Mouse (Mus musculus): ENCODE data around the gene Rtl8c. TPM values are rescaled to one million over a fixed set of nuclear protein-coding genes. Genes with fewer than 3 reads are reported as not detected.
"Not testable (repeated sequence)": the region's sequence is repeated elsewhere in the genome, so short reads cannot be mapped to it uniquely, and the experiment has no call there.

Gene Rtl8c
- polyA plus RNA-seq, 1 experiment from 2014 or later, result 2.6 TPM

- not testable (repeated sequence) for H3K27me3 ChIP-seq (ENCODE audit: control insufficient read depth, insufficient read depth, low read depth, low read length); H3K4me1 ChIP-seq (ENCODE audit: control insufficient read depth, low read depth, low read length); H3K27ac ChIP-seq (ENCODE audit: low read length); H3K36me3 ChIP-seq (ENCODE audit: control insufficient read depth, insufficient read depth); H3K9ac ChIP-seq (ENCODE audit: low read depth, low read length); H3K9me3 ChIP-seq (replicated peaks; ENCODE audit: control insufficient read depth, low read length); ATAC-seq (ENCODE audit: low read depth); H3K4me2 ChIP-seq (ENCODE audit: low read depth, low read length); H3K4me3 ChIP-seq (ENCODE audit: low read depth, low read length)
Observed at GRCm38 (mm10) chrX:53611395-53611794, 3.6 kb downstream of the Rtl8c start.

- H3K9me3 ChIP-seq (replicated peaks; ENCODE audit: control insufficient read depth, low read length); ATAC-seq (ENCODE audit: low read depth); H3K4me1 ChIP-seq (ENCODE audit: control insufficient read depth, low read depth, low read length); H3K4me3 ChIP-seq (ENCODE audit: low read depth, low read length); H3K4me2 ChIP-seq (ENCODE audit: low read depth, low read length); H3K27ac ChIP-seq (ENCODE audit: low read length); H3K36me3 ChIP-seq (ENCODE audit: control insufficient read depth, insufficient read depth); H3K9ac ChIP-seq (ENCODE audit: low read depth, low read length); H3K27me3 ChIP-seq (ENCODE audit: control insufficient read depth, insufficient read depth, low read depth, low read length): not testable (repeated sequence)
- WGBS (ENCODE audit: insufficient replicate concordance), result 28% methylated on average over 3 of the region's 3 CpGs
Observed at GRCm38 (mm10) chrX:53638107-53638506, 30.3 kb downstream of the Rtl8c start.

- H3K9ac ChIP-seq (ENCODE audit: low read depth, low read length); H3K27ac ChIP-seq (ENCODE audit: low read length); H3K9me3 ChIP-seq (replicated peaks; ENCODE audit: control insufficient read depth, low read length); H3K4me1 ChIP-seq (ENCODE audit: control insufficient read depth, low read depth, low read length); H3K36me3 ChIP-seq (ENCODE audit: control insufficient read depth, insufficient read depth); H3K4me2 ChIP-seq (ENCODE audit: low read depth, low read length); H3K27me3 ChIP-seq (ENCODE audit: control insufficient read depth, insufficient read depth, low read depth, low read length); H3K4me3 ChIP-seq (ENCODE audit: low read depth, low read length); ATAC-seq (ENCODE audit: low read depth): not testable (repeated sequence)
- WGBS (ENCODE audit: insufficient replicate concordance), result 50% methylated on average over 2 of the region's 4 CpGs
Observed at GRCm38 (mm10) chrX:53642604-53642979, 34.8 kb downstream of the Rtl8c start.

- 18% methylated on average over 9 of the region's 50 CpGs for WGBS (ENCODE audit: insufficient replicate concordance)
- peak within 1 kb of the TSS; percentile 38 for H3K4me3 ChIP-seq (ENCODE audit: low read depth, low read length)
- H3K27me3 ChIP-seq (ENCODE audit: control insufficient read depth, insufficient read depth, low read depth, low read length); H3K9me3 ChIP-seq (replicated peaks; ENCODE audit: control insufficient read depth, low read length); H3K36me3 ChIP-seq (ENCODE audit: control insufficient read depth, insufficient read depth); H3K27ac ChIP-seq (ENCODE audit: low read length); H3K9ac ChIP-seq (ENCODE audit: low read depth, low read length); H3K4me1 ChIP-seq (ENCODE audit: control insufficient read depth, low read depth, low read length): not testable (repeated sequence)
- H3K4me2 ChIP-seq (ENCODE audit: low read depth, low read length), result peak within 1 kb of the TSS; percentile 37
- peak; percentile 70 for ATAC-seq (ENCODE audit: low read depth)
Observed at GRCm38 (mm10) chrX:53642980-53643961, 35.4 kb downstream of the Rtl8c start, which contains the start of gene Rtl8a. Rtl8a (minus strand) TSS chrX:53643682.

GRCm38 (mm10) chrX:53645885-53646284, 38.1 kb downstream of the Rtl8c start:
- WGBS (ENCODE audit: insufficient replicate concordance), result 57% methylated on average over 6 of the region's 6 CpGs
- no peak for ATAC-seq (ENCODE audit: low read depth)
- H3K27ac ChIP-seq (ENCODE audit: low read length), result no peak overlapping the region
- H3K4me2 ChIP-seq (ENCODE audit: low read depth, low read length), result no peak overlapping the region
- H3K9ac ChIP-seq (ENCODE audit: low read depth, low read length), result no peak overlapping the region
- H3K9me3 ChIP-seq (replicated peaks; ENCODE audit: control insufficient read depth, low read length), result no peaks in the 10 kb centered on the region
- no peaks in the 10 kb centered on the region for H3K4me1 ChIP-seq (ENCODE audit: control insufficient read depth, low read depth, low read length)
- no peaks in the 10 kb centered on the region for H3K27me3 ChIP-seq (ENCODE audit: control insufficient read depth, insufficient read depth, low read depth, low read length)
- no peak overlapping the region for H3K4me3 ChIP-seq (ENCODE audit: low read depth, low read length)
- no peaks in the 10 kb centered on the region for H3K36me3 ChIP-seq (ENCODE audit: control insufficient read depth, insufficient read depth)

- H3K9ac ChIP-seq (ENCODE audit: low read depth, low read length); H3K27me3 ChIP-seq (ENCODE audit: control insufficient read depth, insufficient read depth, low read depth, low read length); H3K4me1 ChIP-seq (ENCODE audit: control insufficient read depth, low read depth, low read length); H3K4me3 ChIP-seq (ENCODE audit: low read depth, low read length); H3K9me3 ChIP-seq (replicated peaks; ENCODE audit: control insufficient read depth, low read length); H3K36me3 ChIP-seq (ENCODE audit: control insufficient read depth, insufficient read depth); H3K4me2 ChIP-seq (ENCODE audit: low read depth, low read length); H3K27ac ChIP-seq (ENCODE audit: low read length); ATAC-seq (ENCODE audit: low read depth): not testable (repeated sequence)
- 32% methylated on average over 4 of the region's 4 CpGs for WGBS (ENCODE audit: insufficient replicate concordance)
Observed at GRCm38 (mm10) chrX:53652917-53653316, 45.1 kb downstream of the Rtl8c start.

Other genes with a start within 250 kb of the Rtl8c start
- gene Mospd1, start 237.5 kb upstream of the Rtl8c start, polyA plus RNA-seq (2015; fragmentation: Nextera tagmentation; extraction: Ambion mirVana), result 28.1 and 34.7 TPM in 2 replicates
- gene Etd, start 173.1 kb upstream of the Rtl8c start, polyA plus RNA-seq (2015; fragmentation: Nextera tagmentation; extraction: Ambion mirVana), result not detected in 2 replicates
- gene Gm14597, start 947 bp downstream of the Rtl8c start, polyA plus RNA-seq (2015; fragmentation: Nextera tagmentation; extraction: Ambion mirVana), result not detected in 2 replicates
- gene Rtl8a, start 35.6 kb downstream of the Rtl8c start, polyA plus RNA-seq (2015; fragmentation: Nextera tagmentation; extraction: Ambion mirVana), result 4.4 and 5.7 TPM in 2 replicates
- 4.0 and 4.7 TPM in 2 replicates for gene Rtl8b, start 62.4 kb downstream of the Rtl8c start, polyA plus RNA-seq (2015; fragmentation: Nextera tagmentation; extraction: Ambion mirVana)
- 0.06 and 0.09 TPM in 2 replicates for gene 4930502E18Rik, start 116.8 kb downstream of the Rtl8c start, polyA plus RNA-seq (2015; fragmentation: Nextera tagmentation; extraction: Ambion mirVana)
- gene 1700013H16Rik, start 149.8 kb downstream of the Rtl8c start, polyA plus RNA-seq (2015; fragmentation: Nextera tagmentation; extraction: Ambion mirVana), result not detected in 2 replicates
- not detected in 2 replicates for gene Zfp36l3, start 168.4 kb downstream of the Rtl8c start, polyA plus RNA-seq (2015; fragmentation: Nextera tagmentation; extraction: Ambion mirVana)
- gene Xlr, start 189.7 kb downstream of the Rtl8c start, polyA plus RNA-seq (2015; fragmentation: Nextera tagmentation; extraction: Ambion mirVana), result 2.7 and 3.0 TPM in 2 replicates

Data from liver, embryonic 16.5 days (tissue).